Mouse (Mus musculus) stomach, postnatal 0 days (tissue): ENCODE data around the gene Cyp1a1. TPM values are rescaled to one million over a fixed set of nuclear protein-coding genes. Genes with fewer than 3 reads are reported as not detected.

Experiments used
- ATAC-seq: fragments of 200-750 bp; cut with Nextera tagmentation; 2 replicates; pipeline ENCODE4 v1.8.0; 2017; ENCODE audit not compliant: low FRiP score, low TSS enrichment
- DNase-seq: peaks from one replicate; pipeline ENCODE4 v3.0.0-alpha.2; 2016; ENCODE audit warnings: low spot score
- H3K27ac ChIP-seq: fragments of 300-500 bp; sonication (generic); replicated peaks from 2 replicates; pipeline ENCODE4 v1.5.1; 2014; ENCODE audit warnings: mild to moderate bottlenecking, control low read depth
- H3K27me3 ChIP-seq: fragments of 300-500 bp; sonication (generic); 2 replicates; pipeline ENCODE4 v1.6.1; 2014; ENCODE audit warnings: low read length; ENCODE audit not compliant: control insufficient read depth, insufficient read depth
- H3K36me3 ChIP-seq: fragments of 300-500 bp; sonication (generic); 2 replicates; pipeline ENCODE4 v1.6.1; 2014; ENCODE audit warnings: low read length, mixed read lengths; ENCODE audit not compliant: control insufficient read depth, insufficient read depth
- H3K4me1 ChIP-seq: fragments of 300-500 bp; sonication (generic); replicated peaks from 2 replicates; pipeline ENCODE4 v1.6.1; 2014; ENCODE audit warnings: antibody characterized with exemption; ENCODE audit not compliant: control insufficient read depth, insufficient read depth
- H3K4me2 ChIP-seq: fragments of 300-500 bp; sonication (generic); replicated peaks from 2 replicates; pipeline ENCODE4 v1.6.1; 2014; ENCODE audit warnings: low read depth, mild to moderate bottlenecking, control low read depth, moderate library complexity
- H3K4me3 ChIP-seq: fragments of 300-500 bp; sonication (generic); 2 replicates; pipeline ENCODE4 v1.5.1; 2014; ENCODE audit warnings: low read depth, low read length, control low read depth
- H3K9ac ChIP-seq: fragments of 300-500 bp; sonication (generic); 2 replicates; pipeline ENCODE4 v1.6.1; 2014; ENCODE audit warnings: mild to moderate bottlenecking, low read length, control low read depth, mixed read lengths
- H3K9me3 ChIP-seq: fragments of 300-500 bp; sonication (generic); 2 replicates; pipeline ENCODE4 v1.6.1; 2016; ENCODE audit warnings: low read length; ENCODE audit not compliant: control insufficient read depth
- CTCF ChIP-seq: IDR thresholded peaks from 2 replicates; pipeline ENCODE4 v1.5.1; 2016; ENCODE audit warnings: antibody characterized with exemption, low read depth, mild to moderate bottlenecking, moderate library complexity
- EP300 ChIP-seq: optimal IDR thresholded peaks from 2 replicates; pipeline ENCODE3; 2016; ENCODE audit warnings: antibody characterized with exemption
- WGBS: fragments of 180-500 bp; shearing (Covaris S2); extraction: QIAGEN DNeasy Blood & Tissue Kit; methylation state at CpG from one replicate; pipeline ENCODE4 v1.1.7; 2014; 5-methylcytosine and 5-hydroxymethylcytosine counted together
- polyA plus RNA-seq: library from polyadenylated mRNA; unstranded; fragments of >200 nt; fragmentation: Nextera tagmentation; extraction: Ambion mirVana; gene quantifications from 2 replicates; pipeline ENCODE4 v1.2.1, GENCODE M21; 2015

Gene Cyp1a1
- polyA plus RNA-seq, 1 experiment from 2014 or later = 0.11 TPM

DNA sequence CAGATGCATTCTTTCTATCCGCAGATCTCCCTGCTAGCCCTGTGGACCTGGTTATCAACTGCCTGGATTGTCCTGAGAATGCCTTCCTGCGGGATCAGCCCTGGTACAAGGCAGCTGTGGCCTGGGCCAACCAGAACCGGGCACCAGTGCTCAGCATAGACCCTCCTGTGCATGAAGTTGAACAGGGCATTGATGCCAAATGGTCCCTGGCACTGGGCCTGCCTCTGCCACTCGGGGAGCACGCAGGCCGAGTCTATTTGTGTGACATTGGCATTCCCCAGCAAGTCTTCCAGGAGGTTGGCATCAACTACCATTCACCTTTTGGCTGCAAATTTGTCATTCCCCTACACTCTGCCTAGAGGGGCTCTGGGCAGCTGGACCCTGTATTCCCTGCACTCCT lies 60.4 kb downstream of the Cyp1a1 start:
- no peak for TF ChIP-seq EP300
- no peak for TF ChIP-seq CTCF
- no peak overlapping the region for H3K4me2 ChIP-seq
- peaks cover 55% of the 10 kb centered on the region for H3K36me3 ChIP-seq
- WGBS = 89% methylated on average over 6 of the region's 6 CpGs
- H3K9me3 ChIP-seq = no peaks in the 10 kb centered on the region
- no peak overlapping the region for H3K4me3 ChIP-seq
- H3K9ac ChIP-seq = no peak overlapping the region
- H3K27me3 ChIP-seq = no peaks in the 10 kb centered on the region
- no peak overlapping the region for H3K27ac ChIP-seq
- no peak for DNase-seq
- ATAC-seq = no peak
- H3K4me1 ChIP-seq = no peaks in the 10 kb centered on the region

DNA sequence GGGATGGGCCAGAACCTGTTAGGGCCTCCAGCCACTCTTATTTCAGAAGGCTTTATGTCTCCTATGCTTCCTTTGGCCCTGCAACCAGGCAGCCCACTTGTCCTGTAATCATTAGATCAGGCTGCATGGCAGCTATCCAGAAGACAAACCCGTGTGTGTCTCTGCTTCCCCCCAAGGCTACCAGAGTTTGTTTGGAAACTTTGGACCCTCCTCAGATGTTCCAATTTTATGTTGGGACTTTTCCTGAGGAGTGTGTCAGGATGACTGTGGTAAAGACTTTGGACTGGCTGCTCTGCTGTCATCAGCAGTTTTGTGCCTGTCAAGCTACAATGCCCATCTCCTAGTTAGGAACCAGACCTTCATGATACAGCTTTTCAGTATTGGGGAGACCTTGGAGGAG lies 61.1 kb downstream of the Cyp1a1 start:
- Histone ChIP-seq H3K27ac (no peak overlapping the region), H3K27me3 (no peaks in the 10 kb centered on the region), H3K9me3 (no peaks in the 10 kb centered on the region), H3K9ac (no peak overlapping the region), H3K36me3 (peaks cover 62% of the 10 kb centered on the region), H3K4me3 (no peak overlapping the region), H3K4me1 (no peaks in the 10 kb centered on the region), H3K4me2 (no peak overlapping the region)
- 37% methylated on average over 1 of the region's 1 CpGs for WGBS
- TF ChIP-seq EP300 (no peak), CTCF (no peak)
- DNase-seq (no peak), ATAC-seq (no peak)

DNA sequence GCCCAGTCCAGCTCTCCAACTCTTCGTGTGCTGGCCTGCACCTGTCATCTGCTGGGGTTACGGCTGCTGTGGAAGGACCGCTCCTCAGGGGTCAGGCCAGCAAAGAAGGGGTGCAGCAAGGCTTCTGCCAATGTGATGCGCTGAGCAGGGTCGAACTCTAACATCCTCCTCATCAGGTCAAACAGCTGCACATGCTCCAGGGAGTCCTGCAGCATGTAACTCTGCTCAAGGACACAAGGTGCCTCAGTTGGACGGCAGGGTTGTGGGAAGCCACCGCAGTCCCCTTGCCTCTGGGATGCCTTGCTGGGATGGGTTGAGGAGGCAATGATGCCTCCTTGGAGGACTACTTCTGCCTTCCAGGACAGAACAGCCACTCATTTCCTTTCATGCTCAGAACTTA lies 63.2 kb downstream of the Cyp1a1 start:
- WGBS = 80% methylated on average over 7 of the region's 7 CpGs
- Histone ChIP-seq H3K27me3 (no peaks in the 10 kb centered on the region), H3K36me3 (peaks cover 74% of the 10 kb centered on the region), H3K4me3 (no peak overlapping the region), H3K4me2 (no peak overlapping the region), H3K9me3 (no peaks in the 10 kb centered on the region), H3K9ac (no peak overlapping the region), H3K27ac (no peak overlapping the region), H3K4me1 (no peaks in the 10 kb centered on the region)
- TF ChIP-seq EP300 = no peak
- no peak for TF ChIP-seq CTCF
- DNase-seq = no peak
- ATAC-seq = no peak

Other genes starting within 250 kb of the Cyp1a1 start
- gene Ppcdc, start 247.8 kb upstream of the Cyp1a1 start, polyA plus RNA-seq = 14.2 and 16.2 TPM in 2 replicates
- gene Scamp5, start 219.9 kb upstream of the Cyp1a1 start, polyA plus RNA-seq = 42.4 and 48.7 TPM in 2 replicates
- 24.3 and 26.5 TPM in 2 replicates for gene Rpp25, start 183.9 kb upstream of the Cyp1a1 start, polyA plus RNA-seq
- 991 and 1,062 TPM in 2 replicates for gene Cox5a, start 166.7 kb upstream of the Cyp1a1 start, polyA plus RNA-seq
- gene Fam219b, start 150.4 kb upstream of the Cyp1a1 start, polyA plus RNA-seq = 12.4 and 13.0 TPM in 2 replicates
- gene Mpi, start 135.2 kb upstream of the Cyp1a1 start, polyA plus RNA-seq = 24.6 and 26.1 TPM in 2 replicates
- gene Scamp2, start 127.0 kb upstream of the Cyp1a1 start, polyA plus RNA-seq = 102 and 104 TPM in 2 replicates
- 8.4 and 8.6 TPM in 2 replicates for gene Ulk3, start 98.5 kb upstream of the Cyp1a1 start, polyA plus RNA-seq
- not detected in 2 replicates for gene Cplx3, start 81.6 kb upstream of the Cyp1a1 start, polyA plus RNA-seq
- gene Lman1l, start 67.2 kb upstream of the Cyp1a1 start, polyA plus RNA-seq = not detected in 2 replicates
- 20.7 and 23.9 TPM in 2 replicates for gene Csk, start 34.3 kb upstream of the Cyp1a1 start, polyA plus RNA-seq
- not detected in 2 replicates for gene Cyp1a2, start 4.2 kb upstream of the Cyp1a1 start, polyA plus RNA-seq
- gene Edc3, start 20.6 kb downstream of the Cyp1a1 start, polyA plus RNA-seq = 13.6 and 15.2 TPM in 2 replicates
- 29.4 and 38.0 TPM in 2 replicates for gene Clk3, start 77.9 kb downstream of the Cyp1a1 start, polyA plus RNA-seq
- gene Arid3b, start 148.9 kb downstream of the Cyp1a1 start, polyA plus RNA-seq = 2.3 and 3.0 TPM in 2 replicates
- gene Ubl7, start 223.1 kb downstream of the Cyp1a1 start, polyA plus RNA-seq = 93.1 and 94.6 TPM in 2 replicates